Mouse (Mus musculus) limb, embryonic 11.5 days (tissue): ENCODE measurements around the gene Ptpn7. TPM values are rescaled to one million over a fixed set of nuclear protein-coding genes. Genes with fewer than 3 reads are reported as not detected.

Source experiments
- ATAC-seq: fragments of 200-750 bp; cut with Nextera tagmentation; 2 replicates; pipeline ENCODE4 v1.8.0; 2017; ENCODE audit warnings: low read depth; ENCODE audit not compliant: insufficient number of reproducible peaks, low FRiP score, low TSS enrichment
- DNase-seq: peaks from one replicate; pipeline ENCODE4 v3.0.0-alpha.2; 2015; ENCODE audit warnings: low spot score
- H3K27ac ChIP-seq: fragments of 300-500 bp; sonication (generic); replicated peaks from 2 replicates; pipeline ENCODE4 v1.5.1; 2014; ENCODE audit warnings: low read depth, mild to moderate bottlenecking, low read length
- H3K27me3 ChIP-seq: fragments of 300-500 bp; sonication (generic); 2 replicates; pipeline ENCODE4 v1.6.1; 2014; ENCODE audit warnings: mild to moderate bottlenecking, low read length, mixed read lengths; ENCODE audit not compliant: control insufficient read depth, insufficient read depth
- H3K36me3 ChIP-seq: fragments of 300-500 bp; sonication (generic); 2 replicates; pipeline ENCODE4 v1.6.1; 2014; ENCODE audit warnings: mild to moderate bottlenecking, low read length, moderate library complexity, mixed read lengths; ENCODE audit not compliant: control insufficient read depth, insufficient read depth
- H3K4me1 ChIP-seq: fragments of 300-500 bp; sonication (generic); 2 replicates; pipeline ENCODE4 v1.6.1; 2014; ENCODE audit warnings: low read length, mixed read lengths; ENCODE audit not compliant: control insufficient read depth, insufficient read depth
- H3K4me2 ChIP-seq: fragments of 300-500 bp; sonication (generic); 2 replicates; pipeline ENCODE4 v1.6.1; 2014; ENCODE audit warnings: low read depth, mild to moderate bottlenecking, moderate library complexity; ENCODE audit not compliant: severe bottlenecking
- H3K4me3 ChIP-seq: fragments of 300-500 bp; sonication (generic); 2 replicates; pipeline ENCODE4 v1.5.1; 2014; ENCODE audit warnings: low read depth, low read length
- H3K9ac ChIP-seq: fragments of 300-500 bp; sonication (generic); 2 replicates; pipeline ENCODE4 v1.6.1; 2014; ENCODE audit warnings: mild to moderate bottlenecking, low read length
- H3K9me3 ChIP-seq: fragments of 300-500 bp; sonication (generic); 2 replicates; pipeline ENCODE4 v1.6.1; 2016; ENCODE audit warnings: low read length; ENCODE audit not compliant: control insufficient read depth
- WGBS: fragments of 180-500 bp; shearing (Covaris S2); extraction: QIAGEN DNeasy Blood & Tissue Kit; methylation state at CpG from one replicate; pipeline ENCODE4 v1.1.7; 2014; 5-methylcytosine and 5-hydroxymethylcytosine counted together
- polyA plus RNA-seq: library from polyadenylated mRNA; unstranded; fragments of >200 nt; fragmentation: Nextera tagmentation; extraction: Ambion mirVana; gene quantifications from 2 replicates; pipeline ENCODE4 v1.2.1, GENCODE M21; 2014

The Ptpn7 gene
- polyA plus RNA-seq, 1 experiment from 2014 or later: 1.3 TPM

GRCm38 (mm10) chr1:135180830-135181229, 48.3 kb downstream of the Ptpn7 start:
- Histone ChIP-seq H3K4me3 (no peak overlapping the region), H3K27me3 (no peaks in the 10 kb centered on the region), H3K27ac (no peak overlapping the region), H3K36me3 (no peaks in the 10 kb centered on the region), H3K9me3 (no peaks in the 10 kb centered on the region; the same call in 1 of the 2 replicates), H3K4me1 (no peaks in the 10 kb centered on the region), H3K9ac (no peak overlapping the region), H3K4me2 (no peak overlapping the region)
- no peak for ATAC-seq
- WGBS: 79% methylated on average over 10 of the region's 10 CpGs
- no peak for DNase-seq

GRCm38 (mm10) chr1:135181275-135181674, 48.8 kb downstream of the Ptpn7 start:
- H3K27me3 ChIP-seq: no peaks in the 10 kb centered on the region
- H3K4me2 ChIP-seq: no peak overlapping the region
- H3K27ac ChIP-seq: no peak overlapping the region
- DNase-seq (no peak), ATAC-seq (no peak)
- 72% methylated on average over 4 of the region's 4 CpGs for WGBS
- H3K4me1 ChIP-seq: no peaks in the 10 kb centered on the region
- H3K9ac ChIP-seq: no peak overlapping the region
- no peaks in the 10 kb centered on the region; the same call in 1 of the 2 replicates for H3K9me3 ChIP-seq
- H3K4me3 ChIP-seq: no peak overlapping the region
- no peaks in the 10 kb centered on the region for H3K36me3 ChIP-seq

GRCm38 (mm10) chr1:135181880-135182623, 49.6 kb downstream of the Ptpn7 start:
- Histone ChIP-seq H3K27me3 (no peaks in the 10 kb centered on the region), H3K27ac (no peak overlapping the region)
- no peak for ATAC-seq

GRCm38 (mm10) chr1:135182975-135183374, 50.5 kb downstream of the Ptpn7 start:
- ATAC-seq (no peak), DNase-seq (no peak)
- no peak overlapping the region for H3K4me3 ChIP-seq
- H3K27ac ChIP-seq: no peak overlapping the region
- no peaks in the 10 kb centered on the region for H3K9me3 ChIP-seq
- H3K9ac ChIP-seq: no peak overlapping the region; the same call in 1 of the 2 replicates
- H3K4me1 ChIP-seq: no peaks in the 10 kb centered on the region
- WGBS: 69% methylated on average over 3 of the region's 3 CpGs
- H3K4me2 ChIP-seq: no peak overlapping the region
- H3K27me3 ChIP-seq: no peaks in the 10 kb centered on the region
- no peaks in the 10 kb centered on the region for H3K36me3 ChIP-seq

More at GRCm38 (mm10) chr1:135181880-135182623, 49.6 kb downstream of the Ptpn7 start:
- Histone ChIP-seq H3K9ac (no peak overlapping the region), H3K9me3 (no peaks in the 10 kb centered on the region; the same call in 1 of the 2 replicates), H3K4me3 (no peak overlapping the region), H3K4me1 (no peaks in the 10 kb centered on the region), H3K4me2 (no peak overlapping the region), H3K36me3 (no peaks in the 10 kb centered on the region)
- WGBS: 93% methylated on average over 8 of the region's 8 CpGs
- DNase-seq: no peak

- DNase-seq: no peak
- WGBS: 78% methylated on average over 4 of the region's 4 CpGs
Observed at GRCm38 (mm10) chr1:135183448-135183847, 50.9 kb downstream of the Ptpn7 start.

GRCm38 (mm10) chr1:135183941-135184570, 51.6 kb downstream of the Ptpn7 start:
- 74% methylated on average over 11 of the region's 11 CpGs for WGBS
- Histone ChIP-seq H3K4me1 (no peaks in the 10 kb centered on the region), H3K9ac (no peak overlapping the region), H3K27ac (no peak overlapping the region), H3K4me3 (no peak overlapping the region), H3K9me3 (no peaks in the 10 kb centered on the region), H3K4me2 (no peak overlapping the region), H3K27me3 (no peaks in the 10 kb centered on the region), H3K36me3 (no peaks in the 10 kb centered on the region)
- ATAC-seq (no peak), DNase-seq (no peak)

More at GRCm38 (mm10) chr1:135183448-135183847, 50.9 kb downstream of the Ptpn7 start:
- Histone ChIP-seq H3K27ac (no peak overlapping the region), H3K36me3 (no peaks in the 10 kb centered on the region), H3K9ac (no peak overlapping the region), H3K4me3 (no peak overlapping the region), H3K4me2 (no peak overlapping the region), H3K9me3 (no peaks in the 10 kb centered on the region), H3K4me1 (no peaks in the 10 kb centered on the region), H3K27me3 (no peaks in the 10 kb centered on the region)
- no peak for ATAC-seq

GRCm38 (mm10) chr1:135185936-135186335, 53.4 kb downstream of the Ptpn7 start:
- H3K4me3 ChIP-seq: no peak overlapping the region
- 47% methylated on average over 5 of the region's 5 CpGs for WGBS
- no peaks in the 10 kb centered on the region for H3K9me3 ChIP-seq
- H3K36me3 ChIP-seq: no peaks in the 10 kb centered on the region
- no peaks in the 10 kb centered on the region for H3K4me1 ChIP-seq
- DNase-seq (no peak), ATAC-seq (no peak)
- H3K9ac ChIP-seq: no peak overlapping the region
- H3K4me2 ChIP-seq: no peak overlapping the region
- H3K27ac ChIP-seq: no peak overlapping the region
- H3K27me3 ChIP-seq: no peaks in the 10 kb centered on the region

- no peak overlapping the region for H3K9ac ChIP-seq
- H3K4me1 ChIP-seq: no peaks in the 10 kb centered on the region
- no peak overlapping the region for H3K4me3 ChIP-seq
- 42% methylated on average over 8 of the region's 8 CpGs for WGBS
- no peaks in the 10 kb centered on the region for H3K36me3 ChIP-seq
- no peak overlapping the region for H3K27ac ChIP-seq
- no peaks in the 10 kb centered on the region for H3K27me3 ChIP-seq
- no peaks in the 10 kb centered on the region for H3K9me3 ChIP-seq
- ATAC-seq (no peak), DNase-seq (no peak)
- H3K4me2 ChIP-seq: no peak overlapping the region
Observed at GRCm38 (mm10) chr1:135186427-135186826, 53.9 kb downstream of the Ptpn7 start.
